Mouse (Mus musculus): Measurements from ENCODE around the gene Tbc1d7.

GRCm38 (mm10) chr13:43196000-43196399 lies 24.7 kb upstream of the Tbc1d7 start:
- no peak for TF ChIP-seq CTCF (IDR thresholded peaks at IDR 0.05; ENCODE audit: extremely low read depth, insufficient read length, insufficient replicate concordance, low read depth, low read length)
- no peak for TF ChIP-seq POLR2A (IDR thresholded peaks at IDR 0.05; ENCODE audit: low read depth, low read length)

Measured in small intestine, adult 2 months (tissue).